Mouse (Mus musculus) liver, embryonic 14.5 days (tissue): Measurements from ENCODE around the gene Nrros. TPM values are rescaled to one million over a fixed set of nuclear protein-coding genes. Genes with fewer than 3 reads are reported as not detected.

Source experiments
- ATAC-seq: fragments of 200-750 bp; cut with Nextera tagmentation; 2 replicates; pipeline ENCODE4 v1.8.0; 2017; ENCODE audit warnings: moderate number of reproducible peaks, mild to moderate bottlenecking, moderate library complexity; ENCODE audit not compliant: insufficient read depth
- DNase-seq, 3 experiments: peaks; one replicate each; pipeline ENCODE4 v3.0.0-alpha.2; 2012 to 2013; ENCODE audit warnings: low read depth in 3 of 3, low spot score in 3 of 3
- H3K27ac ChIP-seq: fragments of 300-500 bp; sonication (generic); 2 replicates; pipeline ENCODE4 v1.5.1; 2014; ENCODE audit warnings: moderate library complexity, mild to moderate bottlenecking, control low read depth, inconsistent platforms
- H3K27me3 ChIP-seq: fragments of 300-500 bp; sonication (generic); 2 replicates; pipeline ENCODE4 v1.6.1; 2014; ENCODE audit warnings: mild to moderate bottlenecking, low read length, moderate library complexity; ENCODE audit not compliant: control insufficient read depth, insufficient read depth
- H3K36me3 ChIP-seq: fragments of 300-500 bp; sonication (generic); replicated peaks from 2 replicates; pipeline ENCODE4 v1.6.1; 2014; ENCODE audit warnings: low read depth; ENCODE audit not compliant: control insufficient read depth, insufficient read depth
- H3K4me1 ChIP-seq, 2 experiments: fragments of 200-500 bp in 1 of 2; fragments of 300-500 bp in 1 of 2; sonication (generic) in 1 of 2; replicated peaks; 2 replicates each; pipeline ENCODE4 v1.6.1; 2012 to 2014; ENCODE audit warnings: antibody characterized with exemption in 1 of 2, inconsistent platforms in 1 of 2, low read length in 1 of 2; ENCODE audit not compliant: control insufficient read depth in 2 of 2, insufficient read depth in 2 of 2
- H3K4me2 ChIP-seq: fragments of 300-500 bp; sonication (generic); 2 replicates; pipeline ENCODE4 v1.6.1; 2014; ENCODE audit warnings: low read depth, mild to moderate bottlenecking, control low read depth, moderate library complexity
- H3K4me3 ChIP-seq, 2 experiments: fragments of 200-500 bp in 1 of 2; fragments of 300-500 bp in 1 of 2; sonication (generic) in 1 of 2; 2 replicates each; pipeline ENCODE4 v1.5.1; 2012 to 2014; ENCODE audit warnings: low read depth in 2 of 2, low read length in 2 of 2, mild to moderate bottlenecking in 2 of 2, control low read depth in 1 of 2, inconsistent platforms in 1 of 2, moderate library complexity in 1 of 2; ENCODE audit not compliant: insufficient read depth in 1 of 2
- H3K9ac ChIP-seq: fragments of 300-500 bp; sonication (generic); replicated peaks from 2 replicates; pipeline ENCODE4 v1.6.1; 2014; ENCODE audit warnings: mild to moderate bottlenecking, control low read depth, moderate library complexity
- H3K9me3 ChIP-seq: fragments of 300-500 bp; sonication (generic); 2 replicates; pipeline ENCODE4 v1.6.1; 2016; ENCODE audit warnings: low read length, mixed read lengths; ENCODE audit not compliant: control insufficient read depth
- CTCF ChIP-seq: IDR thresholded peaks from 2 replicates; pipeline ENCODE4 v1.5.1; 2016; ENCODE audit warnings: antibody characterized with exemption, low read depth, control low read depth
- EP300 ChIP-seq: IDR thresholded peaks from 2 replicates; pipeline ENCODE4 v1.6.1; 2016; ENCODE audit warnings: antibody characterized with exemption, low read depth
- whole genome bisulfite sequencing: fragments of 180-500 bp; shearing (Covaris S2); extraction: QIAGEN DNeasy Blood & Tissue Kit; methylation state at CpG from one replicate; pipeline ENCODE4 v1.1.7; 2014; ENCODE audit not compliant: insufficient replicate concordance; 5-methylcytosine and 5-hydroxymethylcytosine counted together
- polyA plus RNA-seq, 2 experiments: library from polyadenylated mRNA; depleted of rRNA in 1 of 2; stranded (reverse) in 1 of 2; unstranded in 1 of 2; fragments of >200 nt; fragmentation: Nextera tagmentation in 1 of 2; extraction: Ambion mirVana in 1 of 2; gene quantifications; 2 replicates each; pipeline versions ENCODE4 v1.2.1 to v1.2.3; 2012 to 2014

The Nrros gene
- polyA plus RNA-seq, 2 experiments: 11.6 to 18.9 TPM

DNA sequence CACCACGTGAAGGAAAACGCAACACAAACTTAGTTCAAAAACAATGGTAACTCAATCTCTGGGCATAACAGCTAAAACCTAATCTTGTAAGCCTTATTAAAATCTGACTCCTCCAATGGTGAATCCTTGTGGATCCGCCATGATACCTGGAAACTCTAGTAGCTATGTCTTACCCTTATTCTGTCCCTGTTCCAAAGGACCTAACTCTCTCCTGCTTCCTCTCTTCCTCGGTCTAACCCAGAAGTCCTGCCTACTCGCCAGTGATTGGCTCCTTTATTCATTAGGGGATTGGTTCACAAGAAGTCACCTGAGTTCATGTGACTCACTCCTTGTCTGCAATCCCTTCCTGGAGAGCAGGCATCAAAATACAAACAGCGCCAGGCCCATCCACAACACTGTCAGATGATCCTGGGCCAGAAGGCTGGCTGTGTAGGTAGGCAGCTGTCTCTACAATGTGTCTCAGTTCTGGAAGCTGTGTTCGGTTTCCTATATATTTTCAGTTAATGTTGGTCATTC, 29.5 kb downstream of the Nrros start:
- no peak for TF ChIP-seq CTCF
- no peak for TF ChIP-seq EP300
- Histone ChIP-seq H3K27me3 (no peaks in the 10 kb centered on the region), H3K27ac (no peak overlapping the region), H3K9me3 (no peaks in the 10 kb centered on the region), H3K4me2 (no peak overlapping the region), H3K36me3 (no peaks in the 10 kb centered on the region), H3K4me1 (peaks cover 0 to 5% of the 10 kb centered on the region in 2 experiments; a peak in 1 of 4 replicates), H3K9ac (no peak overlapping the region), H3K4me3 (no peak overlapping the region)
- ATAC-seq (no peak), DNase-seq (no peak)
- 70% methylated on average over 7 of the region's 7 CpGs for WGBS

GRCm38 (mm10) chr16:32133148-32133547, 32.2 kb downstream of the Nrros start:
- no peak for ATAC-seq
- no peaks in the 10 kb centered on the region for H3K27me3 ChIP-seq
- WGBS: 61% methylated on average over 3 of the region's 3 CpGs
- DNase-seq: no peak
- no peak overlapping the region for H3K4me2 ChIP-seq
- H3K27ac ChIP-seq: no peak overlapping the region
- no peaks in the 10 kb centered on the region for H3K9me3 ChIP-seq
- no peak overlapping the region for H3K9ac ChIP-seq
- TF ChIP-seq CTCF: 0 out of 2 replicates have a peak, but pooled peaks have one; percentile 4
- TF ChIP-seq EP300: no peak
- peaks cover 0 to 17% of the 10 kb centered on the region in 2 experiments; a peak in 2 of 4 replicates for H3K4me1 ChIP-seq
- H3K36me3 ChIP-seq: no peaks in the 10 kb centered on the region
- no peak overlapping the region for H3K4me3 ChIP-seq

DNA sequence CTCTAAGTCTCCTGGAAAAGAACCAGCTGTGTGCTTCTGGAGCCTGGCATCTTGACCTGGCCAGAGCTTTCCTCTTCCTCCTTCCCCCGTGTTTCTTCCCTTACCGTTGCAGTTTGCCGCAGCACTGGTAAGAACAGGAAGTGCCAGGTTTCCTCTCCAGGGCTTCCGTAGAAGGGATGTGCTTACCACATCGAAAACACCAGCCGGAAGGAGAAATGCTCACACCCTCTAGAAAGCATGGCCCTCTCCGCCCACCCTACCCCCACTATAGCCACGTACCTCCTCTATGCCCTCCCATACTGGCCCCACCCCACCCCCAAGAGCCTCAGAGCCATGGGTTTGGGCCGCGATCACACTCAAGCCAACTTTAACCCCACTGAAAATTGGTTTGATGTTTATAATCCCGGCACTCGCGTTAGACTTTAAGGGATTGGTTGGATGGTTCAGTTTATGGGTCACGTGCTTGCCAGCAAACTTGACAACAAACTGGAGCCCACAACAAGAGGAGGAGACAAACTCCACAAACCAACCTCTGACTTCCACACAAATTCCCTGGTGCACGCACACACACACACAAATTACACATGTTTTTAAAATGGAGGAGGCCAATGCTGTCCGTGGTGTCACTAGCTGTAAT, 35.1 kb downstream of the Nrros start:
- ATAC-seq (peak; percentile 87), DNase-seq (peak in 2 of 3 experiments; percentile 41 to 49)
- WGBS: 12% methylated on average over 16 of the region's 16 CpGs
- H3K9ac ChIP-seq: peak overlapping the region; percentile 52
- H3K4me3 ChIP-seq: peak overlapping the region; percentile 51 to 61
- peak overlapping the region; percentile 65 for H3K4me2 ChIP-seq
- H3K4me1 ChIP-seq: peaks cover 0 to 17% of the 10 kb centered on the region in 2 experiments; a peak in 2 of 4 replicates
- H3K27me3 ChIP-seq: no peaks in the 10 kb centered on the region
- no peaks in the 10 kb centered on the region for H3K9me3 ChIP-seq
- no peak overlapping the region for H3K27ac ChIP-seq
- no peaks in the 10 kb centered on the region for H3K36me3 ChIP-seq
- TF ChIP-seq EP300 (no peak), CTCF (no peak)

DNA sequence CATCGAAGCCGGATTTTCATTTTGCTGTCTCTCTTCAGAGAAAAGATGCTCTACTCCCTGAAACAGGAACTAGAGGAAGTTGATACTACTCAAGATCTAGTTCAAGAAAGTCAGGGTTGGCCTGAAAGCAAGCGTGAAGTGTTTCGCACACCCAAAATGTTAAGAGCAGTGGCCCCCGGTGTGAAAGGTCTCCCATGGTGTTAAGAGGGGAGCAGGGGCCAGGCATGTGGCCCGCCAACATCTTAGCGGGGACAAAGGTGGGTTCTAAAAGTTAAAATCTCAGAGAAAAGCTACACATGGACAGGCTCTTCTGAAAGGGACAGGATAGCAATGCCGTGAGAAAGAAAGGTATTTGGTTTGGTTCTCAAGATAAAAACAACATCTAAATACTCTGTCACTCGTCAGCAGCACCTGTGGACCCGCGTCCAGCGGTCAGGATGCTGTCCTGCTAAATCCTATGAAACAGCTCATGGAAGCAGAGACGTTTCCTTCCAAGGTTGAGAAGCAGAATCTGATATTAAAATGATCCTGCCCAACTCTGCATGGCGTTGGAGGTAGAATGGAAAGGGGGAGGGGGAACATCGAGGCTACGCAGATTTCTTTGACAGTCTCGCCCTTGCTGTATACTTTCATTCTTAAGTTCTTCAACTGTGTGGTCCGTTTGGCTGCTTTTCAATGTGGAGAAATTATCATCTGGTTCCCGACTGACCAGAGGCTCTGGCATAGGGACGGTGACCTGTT, 35.8 kb downstream of the Nrros start:
- Histone ChIP-seq H3K36me3 (no peaks in the 10 kb centered on the region), H3K4me1 (peaks cover 0 to 17% of the 10 kb centered on the region in 2 experiments; a peak in 2 of 4 replicates), H3K9ac (peak overlapping the region; percentile 52), H3K9me3 (no peaks in the 10 kb centered on the region), H3K4me2 (peak overlapping the region; percentile 65), H3K27ac (no peak overlapping the region), H3K4me3 (peak overlapping the region; percentile 51 to 61), H3K27me3 (no peaks in the 10 kb centered on the region)
- DNase-seq: no peak
- 36% methylated on average over 20 of the region's 20 CpGs for WGBS
- no peak for TF ChIP-seq CTCF
- no peak for TF ChIP-seq EP300
- peak; percentile 6; the same call in 1 of the 2 replicates for ATAC-seq

- no peak for DNase-seq
Measured at GRCm38 (mm10) chr16:32127046-32127445, 38.3 kb downstream of the Nrros start.

More at GRCm38 (mm10) chr16:32127046-32127445, 38.3 kb downstream of the Nrros start:
- Histone ChIP-seq H3K36me3 (no peaks in the 10 kb centered on the region), H3K4me1 (peaks cover 0 to 14% of the 10 kb centered on the region in 2 experiments; a peak in 2 of 4 replicates), H3K9ac (no peak overlapping the region), H3K4me2 (no peak overlapping the region), H3K4me3 (no peak overlapping the region), H3K27ac (no peak overlapping the region), H3K9me3 (no peaks in the 10 kb centered on the region), H3K27me3 (no peaks in the 10 kb centered on the region)
- no peak for ATAC-seq
- no peak for TF ChIP-seq EP300
- TF ChIP-seq CTCF: no peak
- 59% methylated on average over 4 of the region's 4 CpGs for WGBS
